Mouse (Mus musculus) liver, postnatal 0 days (tissue): ENCODE measurements around the gene Gng12.

Source experiments
- CTCF ChIP-seq: sonication (generic); IDR thresholded peaks from 2 replicates; pipeline ENCODE4 v1.5.1; 2016; ENCODE audit warnings: antibody characterized with exemption, low read depth
- EP300 ChIP-seq: IDR thresholded peaks from 2 replicates; pipeline ENCODE4 v1.6.1; 2016; ENCODE audit warnings: antibody characterized with exemption, low read depth, mild to moderate bottlenecking

DNA sequence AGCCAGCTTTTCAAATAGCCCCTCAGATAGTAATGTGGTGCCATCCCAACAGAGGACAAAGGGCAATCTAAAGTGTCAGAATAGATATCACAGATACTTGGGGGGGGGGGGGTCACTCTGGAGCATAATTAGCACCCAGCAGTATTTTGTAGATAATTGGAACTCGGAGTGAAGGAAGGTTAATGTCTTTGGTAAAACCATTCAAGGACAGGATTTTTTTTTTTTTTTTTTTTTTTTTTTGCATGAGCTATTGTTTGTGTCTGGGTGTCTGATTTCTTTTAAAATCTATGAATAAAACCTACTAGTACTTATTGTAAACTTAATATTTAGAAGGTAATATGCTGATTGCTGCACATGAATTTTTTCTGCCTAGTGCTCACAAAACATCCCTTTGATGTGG lies 66.9 kb downstream of the Gng12 start:
- TF ChIP-seq CTCF (no peak), EP300 (no peak)
